Mouse (Mus musculus): ENCODE measurements at regions not wholly inside any gene's neighbourhood (a gene's known extent, or its start where the extent isn't known, plus 50 kb on each side); places are given as distances from the start of the nearest gene placed in this dataset.

- no peak for TF ChIP-seq CTCF (IDR thresholded peaks at IDR 0.05; ENCODE audit: low read depth)
- no peak for TF ChIP-seq EP300 (optimal IDR thresholded peaks at IDR 0.05)
Measured at GRCm38 (mm10) chr7:137685320-137685719, 247.9 kb downstream of the Glrx3 start.

Data from stomach, postnatal 0 days (tissue).